Mouse (Mus musculus) liver, embryonic 14.5 days (tissue): ENCODE data around the gene Bpifc.

Experiments used
- CTCF ChIP-seq: IDR thresholded peaks from 2 replicates; pipeline ENCODE4 v1.5.1; 2016; ENCODE audit warnings: antibody characterized with exemption, low read depth, control low read depth
- EP300 ChIP-seq: IDR thresholded peaks from 2 replicates; pipeline ENCODE4 v1.6.1; 2016; ENCODE audit warnings: antibody characterized with exemption, low read depth

GRCm38 (mm10) chr10:85951765-85952443, 59.8 kb downstream of the Bpifc start:
- TF ChIP-seq CTCF (no peak), EP300 (no peak)
